Mouse (Mus musculus): Measurements from ENCODE around the gene Grwd1.

GRCm38 (mm10) chr7:45793240-45793639, 37.5 kb downstream of the Grwd1 start:
- TF ChIP-seq CTCF (IDR thresholded peaks at IDR 0.05; ENCODE audit: low read depth) (no peak), EP300 (IDR thresholded peaks at IDR 0.05; ENCODE audit: low read depth) (no peak)
